Comparison of ENCODE assay signal across 9 mouse cellular contexts in genomic region chr14:122450496-122451382, GRCm38 (mm10). TPM values are rescaled to one million over a fixed set of nuclear protein-coding genes. Genes with fewer than 3 reads are reported as not detected.
DNase-seq lines count a peak whose midpoint lies in the region; ATAC-seq and TF ChIP-seq lines count a peak whose summit lies in the region.
"Had no signal": no experiment of that assay in that cellular context is flagged by ENCODE, and none has a peak within 500 bp of the region (broad histone marks: within the 10 kb centered on the region; RNA-seq: fewer than 3 reads in every experiment).

TSS of gene Gm5089 (minus strand) at chr14:122451115.

- peaks cover 61% of the 10 kb centered on the region for H3K27me3 ChIP-seq in forebrain, embryonic 13.5 days
- H3K27me3 ChIP-seq in liver, embryonic 15.5 days = peaks cover 89% of the 10 kb centered on the region

- WGBS in forebrain, embryonic 13.5 days = under 1% methylated on average over 58 of the region's 59 CpGs
- 2% methylated on average over 59 of the region's 59 CpGs for WGBS in liver, embryonic 15.5 days (ENCODE audit: insufficient replicate concordance)
- WGBS in olfactory bulb, adult 2 months = 2% methylated on average over 59 of the region's 59 CpGs

- DNase-seq in ES-E14 (ENCODE audit: low read depth, low spot score) (no peak), ZHBTc4 (ENCODE audit: low read depth, low spot score) (peak; percentile 64)
- peak; percentile 37 to 68 for DNase-seq in kidney, adult 8-10 months
- DNase-seq in thymus, postnatal 10 days (ENCODE audit: low spot score in 2 of 2) = no peak

- in situ Hi-C loops in ES-E14 (cut with MboI; ENCODE audit: low sequenced_read_pairs in 2 of 2, unreplicated experiment in 2 of 2) = no loop called here

- ATAC-seq in forebrain, embryonic 13.5 days = peak; percentile 52
- ATAC-seq in liver, embryonic 15.5 days (ENCODE audit: insufficient read depth) = no peak
- ATAC-seq in megakaryocyte, adult 5-6 weeks (ENCODE audit: poor library complexity, severe bottlenecking) = no peak

- TF ChIP-seq POLR2A in olfactory bulb, adult 2 months (IDR thresholded peaks at IDR 0.05; ENCODE audit: insufficient read depth, low read depth, low read length) = no peak

- peaks cover 2% of the 10 kb centered on the region in 2 experiments; a peak in 3 of 4 replicates for H3K4me1 ChIP-seq in ES-E14 (ENCODE audit: control insufficient read depth in 2 of 2, insufficient read depth in 2 of 2, low read length in 2 of 2, poor library complexity in 1 of 2)
- H3K4me1 ChIP-seq in forebrain, embryonic 13.5 days = peaks cover 61% of the 10 kb centered on the region
- H3K4me1 ChIP-seq in liver, embryonic 15.5 days (replicated peaks) = peaks cover 9% of the 10 kb centered on the region
- H3K4me1 ChIP-seq in olfactory bulb, adult 2 months (ENCODE audit: control insufficient read depth, insufficient read depth, low read length) = peaks cover 21% of the 10 kb centered on the region

- H3K9ac ChIP-seq in ES-E14 (ENCODE audit: insufficient read depth, low read depth, low read length, poor library complexity, severe bottlenecking) = peak within 1 kb of the TSS; percentile 64
- H3K9ac ChIP-seq in forebrain, embryonic 13.5 days = peak within 1 kb of the TSS; percentile 70
- no peak within 1 kb of the TSS for H3K9ac ChIP-seq in liver, embryonic 15.5 days

- H3K4me2 ChIP-seq in forebrain, embryonic 13.5 days = peak within 1 kb of the TSS; percentile 73
- H3K4me2 ChIP-seq in liver, embryonic 15.5 days = peak within 1 kb of the TSS; percentile 51

- H3K27ac ChIP-seq in ES-E14 (ENCODE audit: insufficient read depth, low read depth, low read length, poor library complexity, severe bottlenecking) = no peak within 1 kb of the TSS
- H3K27ac ChIP-seq in forebrain, embryonic 13.5 days = peak within 1 kb of the TSS; percentile 82
- H3K27ac ChIP-seq in liver, embryonic 15.5 days (replicated peaks) = no peak within 1 kb of the TSS
- H3K27ac ChIP-seq in olfactory bulb, adult 2 months (ENCODE audit: insufficient read depth, low read depth, low read length) = no peak within 1 kb of the TSS

- no peaks in the 10 kb centered on the region for H3K9me3 ChIP-seq in ES-E14 (ENCODE audit: control insufficient read depth, insufficient read depth, low read depth, low read length)
- no peaks in the 10 kb centered on the region for H3K9me3 ChIP-seq in forebrain, embryonic 13.5 days (replicated peaks)
- H3K9me3 ChIP-seq in liver, embryonic 15.5 days (replicated peaks) = no peaks in the 10 kb centered on the region
- H3K9me3 ChIP-seq: megakaryocyte, embryonic 14.5 days had no signal

- no peaks in the 10 kb centered on the region for H3K36me3 ChIP-seq in ES-E14 (ENCODE audit: control insufficient read depth, insufficient read depth, low read length, poor library complexity, severe bottlenecking)
- no peaks in the 10 kb centered on the region for H3K36me3 ChIP-seq in forebrain, embryonic 13.5 days (ENCODE audit: poor library complexity, severe bottlenecking)
- H3K36me3 ChIP-seq in liver, embryonic 15.5 days (replicated peaks) = no peaks in the 10 kb centered on the region

- no peak for TF ChIP-seq CTCF in olfactory bulb, adult 2 months (IDR thresholded peaks at IDR 0.05; ENCODE audit: insufficient read depth, low read depth, low read length)

- H3K4me3 ChIP-seq in ES-E14 (ENCODE audit: insufficient read depth in 1 of 2, low read depth in 1 of 2, low read length in 2 of 2, poor library complexity in 1 of 2, severe bottlenecking in 1 of 2) = peak within 1 kb of the TSS; percentile 50 to 67
- peak within 1 kb of the TSS; percentile 46 for H3K4me3 ChIP-seq in forebrain, embryonic 13.5 days
- H3K4me3 ChIP-seq in liver, embryonic 15.5 days (replicated peaks) = peak within 1 kb of the TSS; percentile 23
- H3K4me3 ChIP-seq in olfactory bulb, adult 2 months (ENCODE audit: insufficient read depth, low read depth, low read length) = peak within 1 kb of the TSS; percentile 41
- H3K4me3 ChIP-seq: megakaryocyte, embryonic 14.5 days had no signal

TF ChIP-seq in ES-E14, 5 proteins besides CTCF, POLR2A, EP300 and RAD21:
- TF ChIP-seq ZNF384 (IDR thresholded peaks at IDR 0.05; ENCODE audit: low read depth, low read length) = no peak
- no peak for TF ChIP-seq ZC3H11A (IDR thresholded peaks at IDR 0.05; ENCODE audit: borderline replicate concordance, low read depth, low read length)
- no peak for TF ChIP-seq MAFK (IDR thresholded peaks at IDR 0.05; ENCODE audit: insufficient read depth, low read depth, low read length)
- no peak for TF ChIP-seq CHD2 (IDR thresholded peaks at IDR 0.05; ENCODE audit: low read depth, low read length)
- TF ChIP-seq HCFC1 (IDR thresholded peaks at IDR 0.05; ENCODE audit: borderline replicate concordance, insufficient read depth, low read length) = no peak

RNA-seq across cellular contexts. Expression of gene Gm5089, which starts in this region (rescaled TPM):
- 0.21 and 0.31 TPM in 2 replicates for total RNA-seq in ES-E14 (2012; rRNA removed)
- 1.6 and 2.1 TPM in 2 replicates for polyA plus RNA-seq in forebrain, embryonic 13.5 days (2015; fragmentation: Nextera tagmentation; extraction: Ambion mirVana)
- not detected in 2 replicates for polyA plus RNA-seq in liver, embryonic 15.5 days (2015; fragmentation: Nextera tagmentation; extraction: Ambion mirVana)
- polyA plus RNA-seq in olfactory bulb, adult 2 months (2012; ENCODE audit: insufficient read depth, insufficient read length, low replicate concordance, missing spikeins) = not detected in 2 replicates
- not detected in 2 replicates for total RNA-seq in megakaryocyte, adult 5-6 weeks (2015)
- total RNA-seq in megakaryocyte, adult 5-6 weeks (2017) = not detected in 2 replicates

Comparison
In these comparisons a context has a peak if more than half of its experiments do, and no peak if none do; other contexts are left out.
1. DNase-seq: peak in ZHBTc4 (single experiment) and kidney, adult 8-10 months (2 of 2); none in ES-E14 (single experiment) and thymus, postnatal 10 days (0 of 2).
2. Peak in every context shown above with its lines, with median percentiles within 50 percentile points of each other: H3K4me3 ChIP-seq.